Mouse (Mus musculus) cerebellum, postnatal 10 days (tissue): ENCODE measurements around the gene Slc4a5.

ENCODE experiments used
- DNase-seq, 2 experiments: peaks; one replicate each; pipeline ENCODE4 v3.0.0; 2021; ENCODE audit warnings: mixed read lengths in 2 of 2

The Slc4a5 gene

GRCm38 (mm10) chr6:83219814-83220213 is at the start of gene Slc4a5:
Gene Slc4a5, plus strand, starts transcription at chr6:83219828.
- DNase-seq: no peak

DNA sequence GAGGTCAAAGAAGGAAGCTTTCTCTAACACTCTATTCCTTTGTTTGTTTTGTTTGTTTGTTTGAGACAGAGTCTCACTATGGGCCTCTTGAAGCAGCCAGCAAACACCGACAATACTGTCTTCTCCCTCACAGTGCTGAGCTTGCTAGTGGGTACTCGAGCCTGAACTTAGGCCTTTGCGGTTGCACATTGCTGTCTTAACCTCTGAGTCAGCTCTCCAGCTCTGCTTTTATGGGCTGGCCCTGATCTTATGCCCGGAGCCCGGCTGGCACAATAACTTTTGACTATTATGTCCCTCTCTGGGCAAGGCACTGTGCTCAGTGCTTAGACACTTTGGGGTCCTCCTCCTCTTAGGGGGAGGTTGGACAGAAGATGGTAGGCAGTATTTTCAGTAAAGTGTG is 49.8 kb upstream of the Slc4a5 start:
- no peak for DNase-seq

GRCm38 (mm10) chr6:83171063-83171462 is 48.6 kb upstream of the Slc4a5 start:
- DNase-seq: no peak

GRCm38 (mm10) chr6:83172240-83172920 is 47.2 kb upstream of the Slc4a5 start:
- DNase-seq: no peak

- peak; percentile 48 to 69 for DNase-seq
These were observed 43.6 kb upstream of the Slc4a5 start for GRCm38 (mm10) chr6:83175996-83176395.

DNA sequence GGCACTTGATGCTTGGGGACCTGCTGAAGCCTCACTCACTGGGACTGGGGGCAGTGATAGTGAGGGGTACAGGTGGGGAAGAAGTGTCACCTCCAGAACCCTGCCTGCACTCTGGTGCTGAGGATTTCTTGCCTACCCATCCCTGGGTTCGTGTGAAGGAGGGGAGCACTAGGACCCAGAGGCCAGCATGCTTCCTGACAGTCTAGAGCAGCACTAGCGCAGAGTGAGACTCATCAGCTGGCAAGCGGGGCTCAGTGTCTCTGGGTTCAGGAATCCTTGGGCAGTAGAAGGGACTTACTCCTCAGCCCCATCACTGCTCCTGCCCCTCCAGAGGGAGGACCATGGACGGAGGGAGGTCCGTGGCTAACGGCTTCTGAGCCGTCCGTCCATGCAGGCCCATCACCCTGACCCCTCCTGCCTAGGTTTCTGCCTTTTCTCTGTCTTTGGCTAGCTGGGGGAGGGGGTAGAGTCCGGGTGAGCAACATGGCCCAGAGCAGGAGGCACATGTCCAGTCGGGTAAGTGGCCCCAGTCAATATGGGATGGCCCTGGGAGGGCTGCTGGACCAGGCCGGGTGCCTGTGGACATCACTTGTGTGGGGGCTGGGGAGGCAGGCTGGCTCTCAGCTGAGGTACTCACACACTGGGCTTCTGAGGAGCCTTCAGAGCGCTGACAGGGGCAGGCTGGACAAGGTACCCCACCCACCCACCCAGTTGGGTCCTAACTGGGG is 40.1 kb upstream of the Slc4a5 start:
- DNase-seq: peak; percentile 70 to 76

GRCm38 (mm10) chr6:83180605-83181004 is 39.0 kb upstream of the Slc4a5 start:
- DNase-seq: no peak

DNA sequence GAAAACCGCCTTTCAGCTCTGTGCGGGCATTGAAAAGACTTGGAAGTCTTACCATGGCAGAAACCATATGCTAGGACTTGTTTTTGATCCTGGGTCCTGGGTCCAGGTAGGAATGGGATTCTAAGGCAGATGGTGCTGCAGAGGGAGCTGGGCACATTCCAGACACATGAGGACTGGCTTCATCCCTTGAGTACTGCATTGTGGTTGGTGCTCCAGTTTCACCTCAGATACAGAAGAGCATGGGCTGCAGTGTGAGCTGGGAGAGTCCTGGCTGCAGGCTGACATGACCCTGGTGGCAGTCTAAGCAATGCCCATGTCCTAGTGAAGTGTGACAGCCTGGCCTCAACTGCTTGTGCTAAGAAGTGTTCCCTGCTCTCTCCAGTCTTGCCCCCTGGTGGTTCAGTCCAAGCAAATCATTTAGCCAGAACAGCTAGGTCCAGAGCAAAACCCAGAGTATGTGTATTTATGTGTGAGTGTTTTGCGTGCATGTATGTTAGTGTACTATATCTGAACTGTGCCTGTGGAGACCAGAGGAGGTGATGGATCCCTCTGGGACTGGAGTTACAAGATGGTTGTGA is 34.7 kb upstream of the Slc4a5 start:
- peak in 1 of 2 experiments; percentile 61 for DNase-seq

DNA sequence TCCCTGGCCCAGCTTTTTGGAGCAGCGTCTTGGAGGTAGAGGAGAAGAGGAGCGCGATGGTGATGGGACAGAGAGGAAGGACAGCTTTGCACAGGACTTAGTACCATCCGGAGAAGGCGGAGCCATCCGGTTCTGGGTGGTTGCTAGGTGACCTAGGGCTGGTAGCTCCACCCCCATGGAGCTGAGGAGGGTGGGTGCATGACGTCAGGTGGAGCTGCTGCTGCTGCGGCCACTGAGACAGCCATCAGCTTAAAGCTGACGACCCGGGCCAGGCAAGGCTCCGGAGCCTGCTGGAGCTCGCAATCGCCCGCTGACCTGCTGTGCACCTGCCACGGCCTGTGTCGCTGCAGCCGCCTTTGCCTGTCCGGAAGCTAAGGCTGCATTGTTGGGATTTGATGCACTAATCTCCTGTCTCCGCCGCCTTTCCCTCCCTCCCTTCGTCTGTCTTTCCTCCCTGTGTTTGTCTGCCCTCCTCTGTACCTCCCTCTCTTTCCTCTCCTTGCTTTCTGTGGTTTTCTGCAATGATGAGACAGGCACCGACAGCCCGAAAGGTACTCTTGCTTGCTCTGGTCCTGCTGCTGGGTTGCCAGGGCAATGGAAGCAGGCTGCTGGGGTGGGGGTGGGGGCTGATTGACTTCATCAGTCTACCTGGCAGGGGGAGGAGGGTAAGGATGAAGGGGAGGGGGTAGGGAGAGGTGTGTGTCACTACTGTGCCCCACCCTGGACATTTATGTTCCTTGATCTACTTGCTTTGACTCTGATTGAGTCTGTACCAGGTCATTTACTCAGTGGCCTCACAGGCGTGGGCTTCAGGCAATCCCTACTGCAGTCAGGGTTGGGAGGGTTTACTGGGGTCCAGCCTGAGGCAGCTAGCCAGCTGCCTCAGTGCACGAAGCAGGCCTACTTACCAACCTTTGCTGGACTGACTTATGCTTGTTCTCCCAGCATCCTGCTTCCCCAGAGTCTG is 33.5 kb upstream of the Slc4a5 start:
- DNase-seq: peak; percentile 93 to 95

DNA sequence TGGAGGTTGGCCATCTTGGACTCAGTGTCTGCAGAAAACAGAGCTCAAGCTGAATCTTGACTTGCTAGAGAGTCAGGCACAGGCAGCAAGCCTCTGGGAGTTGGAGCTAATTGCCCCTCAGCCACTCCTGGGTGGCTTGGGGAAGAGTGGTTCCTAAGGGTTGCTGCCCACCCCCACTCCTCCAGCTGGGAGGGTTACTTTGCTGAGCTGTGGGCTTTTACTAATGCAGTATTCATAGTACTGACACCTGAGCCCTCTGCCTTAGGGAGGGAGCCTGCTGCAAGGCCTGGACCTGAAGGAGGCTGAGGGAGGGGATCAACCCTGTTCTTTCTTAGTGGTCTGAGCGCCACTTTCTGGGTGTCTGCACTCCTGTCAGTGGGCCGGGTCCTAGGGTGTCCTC is 32.7 kb upstream of the Slc4a5 start:
- no peak for DNase-seq

DNA sequence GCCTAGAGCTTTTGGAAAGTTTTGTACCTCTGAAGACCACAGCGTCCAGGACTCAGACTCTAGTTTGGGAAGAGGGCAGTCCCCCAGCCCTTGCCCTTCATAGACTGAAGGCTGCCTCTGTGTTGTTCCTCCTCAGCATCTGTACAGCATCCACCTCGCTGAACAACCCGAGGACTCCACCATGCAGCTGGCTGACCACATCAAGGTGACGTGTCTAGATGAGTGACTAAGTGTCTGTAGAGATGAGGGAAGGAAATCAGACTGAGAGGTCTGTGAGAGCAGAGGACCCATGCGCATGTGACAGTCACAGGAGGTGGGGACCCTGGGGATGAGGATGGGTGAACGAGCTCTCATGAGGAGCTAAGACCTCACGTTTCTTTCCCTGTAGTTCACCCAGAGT is 26.1 kb upstream of the Slc4a5 start:
- no peak for DNase-seq

- DNase-seq: peak; percentile 86 to 87
These were observed 22.2 kb upstream of the Slc4a5 start for GRCm38 (mm10) chr6:83197345-83198004.

DNA sequence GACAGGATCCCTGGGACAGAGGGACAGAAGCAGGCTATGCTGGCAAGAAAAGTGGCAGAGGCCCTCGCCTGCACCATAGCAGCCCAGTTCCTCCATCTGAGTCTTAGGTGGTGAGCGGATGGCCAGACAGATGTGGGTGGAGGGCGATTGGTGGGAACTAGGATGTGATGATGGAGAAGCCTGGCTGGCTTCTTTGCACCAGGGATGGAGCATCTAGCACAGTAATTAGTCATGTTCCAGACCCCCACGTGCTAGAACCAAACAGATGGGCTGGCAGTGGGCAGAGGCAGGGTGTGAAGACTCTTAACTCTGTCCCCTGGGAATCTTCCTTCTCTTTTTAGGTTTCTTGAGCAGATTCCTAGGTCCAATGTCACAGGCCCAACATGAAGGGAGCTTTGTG is 16.3 kb upstream of the Slc4a5 start:
- DNase-seq: no peak

GRCm38 (mm10) chr6:83205851-83206250 is 13.8 kb upstream of the Slc4a5 start:
- no peak for DNase-seq

DNA sequence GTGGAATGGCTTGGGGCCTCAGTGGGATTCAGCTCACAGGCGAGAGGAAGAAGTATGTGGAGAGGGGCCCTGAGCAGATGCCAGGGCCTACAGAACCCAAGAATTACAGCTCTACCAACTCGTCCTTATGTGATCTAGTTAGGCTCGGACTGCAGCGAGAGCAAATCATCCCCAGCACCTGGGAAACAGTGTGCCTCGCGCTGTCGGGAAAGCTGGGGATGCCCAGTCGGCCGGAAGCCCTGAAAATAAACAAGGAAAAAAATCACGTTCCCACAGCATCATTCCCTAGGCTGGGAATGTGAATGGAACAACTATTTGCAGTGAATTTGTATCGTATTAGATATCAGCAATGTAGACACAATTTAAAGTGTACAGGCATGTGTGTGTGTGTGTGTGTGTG is 13.3 kb upstream of the Slc4a5 start:
- no peak for DNase-seq

- peak in 1 of 2 experiments; percentile 33 for DNase-seq
These were observed 12.1 kb upstream of the Slc4a5 start for GRCm38 (mm10) chr6:83207361-83208049.

DNA sequence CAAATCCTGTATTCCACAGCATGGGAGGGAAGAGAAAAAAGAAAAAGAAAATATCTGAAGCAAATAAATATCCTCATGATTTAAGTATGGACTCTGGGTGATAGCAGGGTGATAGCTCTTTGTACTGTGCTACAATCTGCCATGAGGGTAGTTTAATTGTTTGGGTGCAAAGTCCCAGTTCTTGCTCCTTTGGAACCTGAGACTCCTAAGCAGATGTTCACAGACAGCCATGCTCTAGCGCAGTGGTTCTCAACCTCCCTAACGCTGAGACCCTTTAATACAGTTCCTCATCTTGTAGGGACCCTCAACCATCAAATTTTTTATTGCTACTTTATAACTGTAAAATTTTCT is 11.6 kb upstream of the Slc4a5 start:
- DNase-seq: no peak

- no peak for DNase-seq
These were observed 9.1 kb upstream of the Slc4a5 start for GRCm38 (mm10) chr6:83210495-83210894.

DNA sequence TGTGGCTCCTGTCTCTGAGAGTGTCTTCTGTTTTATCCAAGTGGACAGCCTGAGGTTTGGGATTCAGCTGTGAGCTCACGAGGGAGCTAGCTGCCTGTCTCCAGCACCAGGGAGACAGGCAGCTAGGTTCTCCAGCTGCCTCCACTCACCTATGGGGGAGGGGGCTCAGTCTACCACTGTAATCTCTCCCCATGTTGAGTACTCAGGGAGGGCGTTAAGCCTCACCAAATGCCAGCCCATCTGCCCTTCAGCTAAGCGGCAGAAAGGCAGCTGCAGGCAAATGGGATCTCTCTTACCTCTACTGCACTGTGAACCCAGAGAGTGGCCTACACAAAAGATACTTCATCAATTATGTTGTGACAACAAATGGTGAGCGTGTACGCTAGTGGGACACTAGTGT is 8.1 kb upstream of the Slc4a5 start:
- DNase-seq: peak in 1 of 2 experiments; percentile 50

GRCm38 (mm10) chr6:83215002-83215666 is 4.5 kb upstream of the Slc4a5 start:
- peak; percentile 94 to 96 for DNase-seq

GRCm38 (mm10) chr6:83231486-83231885 is 11.9 kb downstream of the Slc4a5 start:
- DNase-seq: no peak
